Mouse (Mus musculus) kidney, postnatal 4 days (tissue): ENCODE measurements around the gene Arrdc4.

Experiments
- DNase-seq, 2 experiments: peaks; one replicate each; pipeline ENCODE4 v3.0.0; 2021; ENCODE audit warnings: mixed read lengths in 2 of 2

Arrdc4 gene

GRCm38 (mm10) chr7:68708563-68709318, 40.3 kb downstream of the Arrdc4 start:
- DNase-seq = no peak

GRCm38 (mm10) chr7:68705162-68705561, 43.9 kb downstream of the Arrdc4 start:
- DNase-seq = no peak

- DNase-seq = no peak
Observed at GRCm38 (mm10) chr7:68697313-68697712, 51.7 kb downstream of the Arrdc4 start.

GRCm38 (mm10) chr7:68696908-68697307, 52.1 kb downstream of the Arrdc4 start:
- peak; percentile 18 to 35 for DNase-seq

- DNase-seq = no peak
Observed at GRCm38 (mm10) chr7:68696446-68696845, 52.6 kb downstream of the Arrdc4 start.

- no peak for DNase-seq
Observed at GRCm38 (mm10) chr7:68692731-68693130, 56.3 kb downstream of the Arrdc4 start.

GRCm38 (mm10) chr7:68691454-68691853, 57.6 kb downstream of the Arrdc4 start:
- DNase-seq = no peak

- DNase-seq = no peak
Observed at GRCm38 (mm10) chr7:68687140-68687611, 61.9 kb downstream of the Arrdc4 start.
